Mouse (Mus musculus): Measurements from ENCODE around the gene Zfp709. TPM values are rescaled to one million over a fixed set of nuclear protein-coding genes. Genes with fewer than 3 reads are reported as not detected.
"Not testable (repeated sequence)": the region's sequence is repeated elsewhere in the genome, so short reads cannot be mapped to it uniquely, and the experiment has no call there.

Gene Zfp709
- polyA plus RNA-seq, 1 experiment from 2014 or later, result 0.99 TPM

- POLR2A ChIA-PET, result no interaction called here
- ATAC-seq (no peak), DNase-seq (ENCODE audit: low read depth, low spot score) (no peak)
- CTCF ChIA-PET, result no interaction called here
- TF ChIP-seq CTCF (IDR thresholded peaks at IDR 0.05), result no peak
- in situ Hi-C loops (cut with MboI; ENCODE audit: low pct_unique_long_range_greater_than_20kb), result no loop called here
- peaks cover 24% of the 10 kb centered on the region for H3K27me3 ChIP-seq
Measured at GRCm38 (mm10) chr8:71906809-71907208, 25.0 kb downstream of the Zfp709 start.

- CTCF ChIA-PET, result interaction anchor here (0.9 to 1.2 kb wide), 2 partner anchors 10 to 76 kb away, joined by 3 read pairs; no protein-coding TSS in a partner anchor
- in situ Hi-C loops (cut with MboI; ENCODE audit: low pct_unique_long_range_greater_than_20kb), result no loop called here
- no peak for TF ChIP-seq CTCF (IDR thresholded peaks at IDR 0.05)
- no peak for DNase-seq (ENCODE audit: low read depth, low spot score)
- peaks cover 24% of the 10 kb centered on the region for H3K27me3 ChIP-seq
- ATAC-seq, result no peak
- POLR2A ChIA-PET, result no interaction called here
Measured at GRCm38 (mm10) chr8:71907798-71908257, 26.0 kb downstream of the Zfp709 start.

DNA sequence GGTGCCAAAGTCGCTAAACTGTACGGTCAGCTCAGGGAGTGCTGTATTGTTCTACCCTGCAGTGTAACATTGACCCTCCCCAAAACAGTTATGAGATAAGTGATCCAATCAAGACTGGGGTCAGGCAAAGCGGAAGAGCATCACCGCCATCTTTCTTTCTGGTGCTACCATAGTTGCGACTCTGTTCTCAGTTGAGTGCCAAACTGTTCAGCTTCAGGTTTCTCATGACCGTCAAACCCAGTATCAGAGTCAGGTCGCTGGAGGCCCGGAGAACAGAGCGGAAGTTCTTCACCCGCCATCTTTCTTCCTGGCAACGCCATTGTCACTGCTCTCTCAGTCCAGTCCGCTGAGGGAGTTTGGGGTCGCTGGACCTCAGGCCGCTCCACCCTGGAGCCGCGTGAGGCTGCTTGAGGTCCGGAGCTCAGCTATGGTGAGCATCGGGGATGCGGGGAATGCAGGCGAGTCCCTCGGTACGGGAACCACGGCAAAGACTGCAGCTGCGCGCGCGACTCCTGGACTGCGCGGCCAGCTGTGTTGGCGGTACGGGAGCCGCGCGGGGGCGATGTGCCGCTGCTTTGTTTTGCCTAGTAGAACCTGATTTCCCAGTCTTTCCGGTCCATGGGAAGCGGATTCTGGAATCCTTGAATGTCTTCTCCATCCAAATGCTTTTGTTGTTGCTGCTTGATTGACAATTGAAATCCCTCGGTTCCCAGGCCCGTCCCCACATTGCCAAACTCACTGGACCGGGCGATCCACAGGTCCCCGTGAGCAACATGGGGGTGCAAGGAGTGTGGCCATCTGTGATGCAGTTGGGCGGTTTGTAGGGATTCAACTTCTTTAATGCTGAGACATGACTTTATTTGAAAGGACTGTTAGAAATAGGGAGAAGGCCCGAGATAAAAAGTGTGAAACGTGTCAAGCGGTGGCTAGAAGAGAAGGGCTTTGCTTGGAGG lies 26.8 kb downstream of the Zfp709 start, which contains the start of the genes Zfp882 and Zfp617:
Gene Zfp882, plus strand, starts transcription at position 300 of the 953 bp plus-strand sequence.
Gene Zfp617, plus strand, starts transcription at position 327 of the 953 bp plus-strand sequence.
- H3K27me3 ChIP-seq, result peaks cover 24% of the 10 kb centered on the region
- DNase-seq (ENCODE audit: low read depth, low spot score) (no peak), ATAC-seq (peak; percentile 97)
- CTCF ChIA-PET, result interaction anchor here (0.9 to 1.2 kb wide), 2 partner anchors 9 to 76 kb away, joined by 3 read pairs; no protein-coding TSS in a partner anchor
- POLR2A ChIA-PET, result no interaction called here
- in situ Hi-C loops (cut with MboI; ENCODE audit: low pct_unique_long_range_greater_than_20kb), result no loop called here
- peak; percentile 97 for TF ChIP-seq CTCF (IDR thresholded peaks at IDR 0.05)

- ATAC-seq, result no peak
- ChIA-PET POLR2A (no interaction called here), CTCF (no interaction called here)
- in situ Hi-C loops (cut with MboI; ENCODE audit: low pct_unique_long_range_greater_than_20kb), result loop anchor here (10.0 kb wide), 1 partner anchor 223 kb away; the partner anchor contains the start of gene Tpm4
- peaks cover 17% of the 10 kb centered on the region for H3K27me3 ChIP-seq
- no peak for TF ChIP-seq CTCF (IDR thresholded peaks at IDR 0.05)
- DNase-seq (ENCODE audit: low read depth, low spot score), result no peak
Measured at GRCm38 (mm10) chr8:71912286-71912685, 30.5 kb downstream of the Zfp709 start.

GRCm38 (mm10) chr8:71922567-71923401 lies 41.0 kb downstream of the Zfp709 start:
- DNase-seq (ENCODE audit: low read depth, low spot score) (peak; percentile 63), ATAC-seq (peak; percentile 98)
- H3K27me3 ChIP-seq, result no peaks in the 10 kb centered on the region
- ChIA-PET CTCF (interaction anchor here (1.2 to 2.2 kb wide), 2 partner anchors 18 to 49 kb away, joined by 3 to 6 read pairs; no protein-coding TSS in a partner anchor), POLR2A (interaction anchor here (1.6 kb wide), 1 partner anchor 27 kb away, joined by 3 read pairs; no protein-coding TSS in a partner anchor)
- in situ Hi-C loops (cut with MboI; ENCODE audit: low pct_unique_long_range_greater_than_20kb), result no loop called here
- TF ChIP-seq CTCF (IDR thresholded peaks at IDR 0.05), result no peak

GRCm38 (mm10) chr8:71925791-71926190 lies 44.0 kb downstream of the Zfp709 start:
- no peak for DNase-seq (ENCODE audit: low read depth, low spot score)
- ChIA-PET CTCF (interaction anchor here (1.5 kb wide), 1 partner anchor 11 kb away, joined by 3 read pairs; no protein-coding TSS in a partner anchor), POLR2A (no interaction called here)
- in situ Hi-C loops (cut with MboI; ENCODE audit: low pct_unique_long_range_greater_than_20kb), result no loop called here
- no peaks in the 10 kb centered on the region for H3K27me3 ChIP-seq
- no peak for TF ChIP-seq CTCF (IDR thresholded peaks at IDR 0.05)
- ATAC-seq, result no peak

DNA sequence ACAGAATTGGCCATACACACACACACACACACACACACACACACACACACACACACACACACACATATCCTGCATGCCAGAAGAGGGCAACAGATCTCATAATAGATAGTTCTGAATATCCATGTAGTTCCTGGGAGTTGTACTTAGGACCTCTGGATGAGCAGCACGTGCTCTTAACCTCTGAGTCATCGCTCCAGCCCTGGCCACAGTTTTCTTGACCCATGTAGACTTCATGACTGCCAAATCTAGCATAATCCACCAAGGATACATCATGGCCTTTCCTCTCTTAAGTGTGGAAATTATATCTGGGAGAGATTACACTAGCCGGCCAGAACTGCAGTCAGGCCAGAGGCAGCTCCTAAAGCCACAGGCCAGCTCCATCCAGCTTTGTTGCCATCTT lies 44.7 kb downstream of the Zfp709 start:
- no peak for TF ChIP-seq CTCF (IDR thresholded peaks at IDR 0.05)
- POLR2A ChIA-PET, result interaction anchor here (0.6 kb wide), 1 partner anchor 16 kb away, joined by 3 read pairs; no protein-coding TSS in a partner anchor
- DNase-seq (ENCODE audit: low read depth, low spot score) (no peak), ATAC-seq (no peak)
- in situ Hi-C loops (cut with MboI; ENCODE audit: low pct_unique_long_range_greater_than_20kb), result no loop called here
- H3K27me3 ChIP-seq, result no peaks in the 10 kb centered on the region
- CTCF ChIA-PET, result interaction anchor here (1.5 kb wide), 1 partner anchor 10 kb away, joined by 3 read pairs; no protein-coding TSS in a partner anchor

DNA sequence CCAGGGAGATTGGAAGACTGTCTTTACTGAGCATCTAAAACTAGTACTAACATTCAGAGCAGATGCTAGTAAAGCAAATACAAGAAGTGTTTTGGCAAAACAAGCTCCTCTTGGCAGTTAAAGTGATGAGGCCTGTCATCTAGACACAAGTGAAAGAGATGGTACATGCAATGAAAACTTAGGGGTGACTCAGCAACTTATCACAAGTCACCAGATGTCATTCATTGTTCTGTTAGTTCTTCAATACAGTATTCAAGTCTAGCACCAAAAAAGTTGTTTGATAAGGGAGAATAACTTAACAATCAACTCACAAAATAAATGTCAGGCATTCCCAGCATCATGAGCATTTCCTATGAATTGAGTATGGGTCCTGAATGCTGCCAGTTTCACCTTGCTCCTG lies 46.0 kb downstream of the Zfp709 start:
- ChIA-PET POLR2A (interaction anchor here (0.6 kb wide), 1 partner anchor 22 kb away, joined by 3 read pairs; no protein-coding TSS in a partner anchor), CTCF (no interaction called here)
- TF ChIP-seq CTCF (IDR thresholded peaks at IDR 0.05), result no peak
- ATAC-seq (no peak), DNase-seq (ENCODE audit: low read depth, low spot score) (no peak)
- no peaks in the 10 kb centered on the region for H3K27me3 ChIP-seq
- in situ Hi-C loops (cut with MboI; ENCODE audit: low pct_unique_long_range_greater_than_20kb), result no loop called here

GRCm38 (mm10) chr8:71938037-71938436 lies 56.2 kb downstream of the Zfp709 start:
- CTCF ChIA-PET; H3K27me3 ChIP-seq; in situ Hi-C loops (cut with MboI; ENCODE audit: low pct_unique_long_range_greater_than_20kb); POLR2A ChIA-PET; ATAC-seq; DNase-seq (ENCODE audit: low read depth, low spot score): not testable (repeated sequence)

All from Patski (cell line).